Mouse (Mus musculus) MEL (cell line): Measurements from ENCODE around the gene Sept8.

Source experiments
- CTCF ChIP-seq, 3 experiments: IDR thresholded peaks in 2 of 3; conservative IDR thresholded peaks in 1 of 3; 2 replicates each; pipeline ENCODE4 v1.5.1; 2011 to 2012; ENCODE audit warnings: low read length in 3 of 3, low read depth in 2 of 3, mild to moderate bottlenecking in 2 of 3, improper control_type of control experiment in 1 of 3, inconsistent platforms in 1 of 3, mixed read lengths in 1 of 3, moderate library complexity in 1 of 3; ENCODE audit not compliant: control insufficient read depth in 1 of 3, insufficient read depth in 1 of 3, poor library complexity in 1 of 3, severe bottlenecking in 1 of 3
- MAX ChIP-seq: IDR thresholded peaks from 2 replicates; pipeline ENCODE4 v1.6.1; 2011; ENCODE audit warnings: low read length, improper control_type of control experiment
- MAZ ChIP-seq: IDR thresholded peaks from 2 replicates; pipeline ENCODE4 v1.6.1; 2012; ENCODE audit warnings: low read depth, mild to moderate bottlenecking, inconsistent platforms, low read length, improper control_type of control experiment
- NELFE ChIP-seq: IDR thresholded peaks from 2 replicates; pipeline ENCODE4 v1.6.1; 2011; ENCODE audit warnings: low read depth, low read length, improper control_type of control experiment
- POLR2A ChIP-seq, 2 experiments: IDR thresholded peaks; 2 replicates each; pipeline ENCODE4 v1.6.1; 2011 to 2012; ENCODE audit warnings: low read length in 2 of 2, mild to moderate bottlenecking in 2 of 2, control low read depth in 1 of 2, improper control_type of control experiment in 1 of 2, low read depth in 1 of 2, moderate library complexity in 1 of 2; ENCODE audit not compliant: control insufficient read depth in 1 of 2, insufficient read depth in 1 of 2, poor library complexity in 1 of 2
- POLR2AphosphoS5 ChIP-seq: IDR thresholded peaks from 2 replicates; pipeline ENCODE4 v1.6.1; 2012; ENCODE audit warnings: low read depth, borderline replicate concordance, mild to moderate bottlenecking, inconsistent platforms, low read length, moderate library complexity, mixed read lengths
- SIN3A ChIP-seq: IDR thresholded peaks from 2 replicates; pipeline ENCODE4 v1.6.1; 2012; ENCODE audit warnings: low read length, improper control_type of control experiment, inconsistent platforms
- USF1 ChIP-seq: IDR thresholded peaks from 2 replicates; pipeline ENCODE4 v1.6.1; 2014; ENCODE audit warnings: low read depth, mild to moderate bottlenecking, inconsistent platforms, low read length, improper control_type of control experiment, moderate library complexity
- ZC3H11A ChIP-seq: IDR thresholded peaks from 2 replicates; pipeline ENCODE4 v1.6.1; 2012; ENCODE audit warnings: low read depth, mild to moderate bottlenecking, inconsistent platforms, low read length, improper control_type of control experiment
- ZMIZ1 ChIP-seq: IDR thresholded peaks from 2 replicates; pipeline ENCODE4 v1.6.1; 2012; ENCODE audit warnings: low read depth, mild to moderate bottlenecking, inconsistent platforms, low read length, improper control_type of control experiment, moderate library complexity
- ZNF384 ChIP-seq: IDR thresholded peaks from 2 replicates; pipeline ENCODE4 v1.6.1; 2012; ENCODE audit warnings: low read depth, mild to moderate bottlenecking, inconsistent platforms, low read length, improper control_type of control experiment

DNA sequence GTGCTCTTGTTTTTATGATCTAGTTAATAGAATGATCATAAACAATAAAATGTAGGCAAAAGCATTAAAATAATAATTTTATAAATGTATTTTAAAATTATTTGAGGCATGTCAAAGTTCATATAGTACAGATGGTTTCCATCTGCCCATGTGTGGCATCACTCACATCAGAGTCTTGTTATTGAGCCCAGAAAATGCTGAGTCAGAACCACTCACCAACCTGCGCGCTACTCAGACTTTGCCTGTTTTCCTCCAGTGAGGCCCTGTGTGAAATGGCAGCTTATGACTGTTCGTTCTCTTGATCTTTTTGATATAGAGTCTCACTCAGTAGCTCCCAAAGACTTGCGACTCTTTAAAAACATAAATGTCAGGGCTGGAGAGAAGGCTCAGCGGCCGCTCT, 66.5 kb downstream of the Sept8 start:
- no peak for TF ChIP-seq MAZ
- no peak for TF ChIP-seq ZC3H11A
- no peak for TF ChIP-seq NELFE
- no peak for TF ChIP-seq CTCF (IDR thresholded peaks at IDR 0.05 in 2 of 3, conservative IDR thresholded peaks at IDR 0.05 in 1 of 3; ENCODE audit: control insufficient read depth in 1 of 3, insufficient read depth in 1 of 3, low read depth in 2 of 3, low read length in 3 of 3, poor library complexity in 1 of 3, severe bottlenecking in 1 of 3)
- no peak for TF ChIP-seq ZNF384
- no peak for TF ChIP-seq POLR2A (IDR thresholded peaks at IDR 0.05; ENCODE audit: control insufficient read depth in 1 of 2, insufficient read depth in 1 of 2, low read depth in 1 of 2, low read length in 2 of 2, poor library complexity in 1 of 2)
- TF ChIP-seq SIN3A = no peak
- TF ChIP-seq USF1 = no peak
- no peak for TF ChIP-seq MAX
- no peak for TF ChIP-seq POLR2AphosphoS5
- TF ChIP-seq ZMIZ1 = no peak
